Mouse (Mus musculus): ENCODE results near the gene Slc9a5. TPM values are rescaled to one million over a fixed set of nuclear protein-coding genes. Genes with fewer than 3 reads are reported as not detected.
A peak's percentile ranks its signal among the peaks of the same experiment; 100 is the strongest.

Slc9a5 gene
- polyA plus RNA-seq, 1 experiment = 51.7 TPM

DNA sequence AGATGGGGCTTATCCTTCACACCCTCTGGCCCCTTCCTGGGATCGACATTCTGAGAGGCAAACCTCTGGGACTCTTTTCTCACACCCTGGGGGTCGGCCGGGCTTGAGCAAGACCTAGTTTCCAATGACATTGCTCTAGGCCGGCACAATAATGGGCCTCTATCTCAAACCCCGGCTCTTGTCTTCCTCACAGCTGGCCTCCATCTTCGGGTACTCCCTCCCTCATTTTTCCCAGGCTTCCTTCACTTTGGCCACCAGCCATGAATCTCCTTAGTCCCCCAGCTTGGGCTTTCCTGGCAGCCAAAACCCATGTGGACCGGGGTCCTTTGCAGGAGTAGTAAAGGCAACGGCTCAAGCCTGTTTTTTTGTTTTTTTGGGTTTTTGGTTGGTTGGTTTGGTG, 7.2 kb upstream of the Slc9a5 start:
- DNase-seq = no peak
- TF ChIP-seq CTCF (IDR thresholded peaks at IDR 0.05; ENCODE audit: borderline replicate concordance, insufficient read depth, low read depth, low read length) (no peak), POLR2A (IDR thresholded peaks at IDR 0.05; ENCODE audit: borderline replicate concordance, insufficient read depth, low read length) (no peak)
- 20% methylated on average over 8 of the region's 8 CpGs for WGBS
- H3K4me1 ChIP-seq (ENCODE audit: control insufficient read depth, insufficient read depth, low read length) = no peaks in the 10 kb centered on the region
- H3K4me3 ChIP-seq (replicated peaks; ENCODE audit: insufficient read depth, low read depth, low read length) = no peak overlapping the region
- H3K27ac ChIP-seq (ENCODE audit: insufficient read depth, low read length) = no peak overlapping the region
- no peaks in the 10 kb centered on the region for H3K27me3 ChIP-seq (ENCODE audit: control insufficient read depth, insufficient read depth, low read length)

DNA sequence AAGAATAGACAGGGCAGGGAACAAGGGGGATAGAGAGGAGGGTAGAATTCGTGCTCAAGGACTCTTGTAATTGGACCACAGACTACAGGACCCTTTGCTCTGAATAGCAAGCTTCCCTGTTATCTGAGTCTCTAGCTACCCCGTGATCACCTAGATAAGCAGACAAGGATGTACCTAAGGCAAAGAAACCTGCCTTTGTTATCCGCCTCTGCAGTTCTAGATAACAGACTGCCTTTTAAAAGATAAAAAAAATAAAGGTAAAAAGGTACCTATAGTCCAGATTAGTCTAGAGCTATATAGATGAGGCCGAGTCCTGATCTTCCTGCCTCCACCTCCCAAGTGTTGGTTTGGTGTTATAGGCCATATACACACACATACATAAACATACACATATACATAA, 5.9 kb upstream of the Slc9a5 start:
- no peak for TF ChIP-seq CTCF (IDR thresholded peaks at IDR 0.05; ENCODE audit: borderline replicate concordance, insufficient read depth, low read depth, low read length)
- no peak for TF ChIP-seq POLR2A (IDR thresholded peaks at IDR 0.05; ENCODE audit: borderline replicate concordance, insufficient read depth, low read length)
- DNase-seq = no peak
- 85% methylated on average over 4 of the region's 4 CpGs for WGBS
- Histone ChIP-seq H3K27ac (ENCODE audit: insufficient read depth, low read length) (no peak overlapping the region), H3K4me3 (replicated peaks; ENCODE audit: insufficient read depth, low read depth, low read length) (no peak overlapping the region), H3K4me1 (ENCODE audit: control insufficient read depth, insufficient read depth, low read length) (no peaks in the 10 kb centered on the region), H3K27me3 (ENCODE audit: control insufficient read depth, insufficient read depth, low read length) (no peaks in the 10 kb centered on the region)

DNA sequence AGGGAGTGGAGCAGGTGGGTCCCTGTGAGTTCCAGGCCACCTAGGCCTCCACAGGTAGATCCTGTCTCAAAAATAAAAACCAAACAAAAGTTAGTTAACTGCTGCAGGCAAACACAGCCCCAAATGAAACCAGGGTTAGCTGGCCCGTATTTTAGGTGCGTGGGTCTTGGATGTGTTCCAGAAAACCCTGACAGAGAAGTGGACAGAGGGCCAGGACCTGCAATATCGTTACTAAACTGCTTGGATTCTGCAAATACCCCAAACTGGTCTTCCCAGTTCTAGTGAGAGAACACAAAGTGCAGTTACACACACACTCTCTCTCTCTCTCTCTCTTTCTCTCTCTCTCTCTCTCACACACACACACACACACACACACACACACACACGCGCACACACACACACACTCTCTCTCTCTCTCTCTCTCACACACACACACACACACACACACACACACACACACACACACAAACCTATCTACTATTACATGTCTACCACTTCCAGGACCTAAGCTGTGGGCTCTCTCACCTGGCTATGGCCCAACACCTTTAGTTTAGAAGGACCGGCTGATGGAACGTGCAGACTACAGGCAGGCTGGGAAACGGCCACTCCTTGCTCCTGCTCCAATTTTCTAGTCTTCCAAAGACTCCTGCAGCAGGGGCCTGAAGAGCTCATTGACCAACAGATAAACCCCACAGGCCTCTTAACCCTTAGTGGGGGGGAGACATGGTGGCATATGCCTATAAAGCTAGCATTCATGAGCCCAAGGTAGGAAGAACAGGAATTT, 4.7 kb upstream of the Slc9a5 start:
- H3K27me3 ChIP-seq (ENCODE audit: control insufficient read depth, insufficient read depth, low read length) = no peaks in the 10 kb centered on the region
- WGBS = 41% methylated on average over 8 of the region's 8 CpGs
- TF ChIP-seq POLR2A (IDR thresholded peaks at IDR 0.05; ENCODE audit: borderline replicate concordance, insufficient read depth, low read length) (no peak), CTCF (IDR thresholded peaks at IDR 0.05; ENCODE audit: borderline replicate concordance, insufficient read depth, low read depth, low read length) (no peak)

DNA sequence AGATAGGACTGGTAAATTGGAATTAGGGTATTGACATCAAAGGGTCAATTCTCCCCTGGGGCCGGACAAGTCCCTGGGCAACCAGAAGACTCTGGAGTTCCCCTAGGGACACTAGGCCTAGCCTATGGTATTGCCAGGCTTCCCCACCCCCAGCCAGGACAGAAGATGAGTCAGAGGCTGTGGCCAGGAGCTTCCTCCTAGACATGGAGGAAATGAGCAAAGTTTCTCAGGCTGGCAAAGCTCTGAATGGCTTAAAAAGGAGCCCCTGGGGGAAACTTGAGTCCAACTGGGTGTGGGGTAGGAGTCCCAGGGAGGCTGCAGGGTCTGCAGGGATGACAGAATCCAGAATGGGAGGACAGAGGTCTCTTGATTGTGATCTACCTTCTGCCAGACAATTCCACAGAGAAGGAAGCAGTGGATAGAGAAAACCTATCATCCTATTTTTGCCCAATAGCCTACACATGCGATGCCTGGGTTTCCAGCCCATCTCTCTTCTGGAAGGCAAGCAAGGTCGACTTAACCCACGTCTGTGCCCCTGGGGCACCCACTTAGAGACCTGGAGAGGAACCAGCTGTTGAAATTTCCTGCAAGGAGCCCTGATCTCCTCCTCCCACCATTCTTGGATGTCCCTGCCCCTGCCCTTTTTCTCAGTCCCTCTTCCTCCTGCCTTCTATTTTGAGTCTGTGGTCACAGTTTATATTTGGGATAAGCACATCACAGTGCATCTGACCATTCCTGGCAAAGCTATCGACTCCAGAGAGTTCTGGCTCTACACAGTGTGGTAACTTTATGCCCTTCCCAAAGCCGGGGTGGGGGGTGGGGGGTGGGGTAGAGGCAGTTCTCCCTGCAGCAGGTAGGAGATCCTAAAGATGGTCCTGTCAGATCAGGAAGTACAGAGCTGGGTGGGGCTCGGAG, 3.3 kb upstream of the Slc9a5 start:
- DNase-seq = no peak

More for the DNA sequence above, 4.7 kb upstream of the Slc9a5 start:
- H3K4me3 ChIP-seq (replicated peaks; ENCODE audit: insufficient read depth, low read depth, low read length) = no peak overlapping the region
- DNase-seq = no peak
- no peaks in the 10 kb centered on the region for H3K4me1 ChIP-seq (ENCODE audit: control insufficient read depth, insufficient read depth, low read length)
- H3K27ac ChIP-seq (ENCODE audit: insufficient read depth, low read length) = no peak overlapping the region

DNA sequence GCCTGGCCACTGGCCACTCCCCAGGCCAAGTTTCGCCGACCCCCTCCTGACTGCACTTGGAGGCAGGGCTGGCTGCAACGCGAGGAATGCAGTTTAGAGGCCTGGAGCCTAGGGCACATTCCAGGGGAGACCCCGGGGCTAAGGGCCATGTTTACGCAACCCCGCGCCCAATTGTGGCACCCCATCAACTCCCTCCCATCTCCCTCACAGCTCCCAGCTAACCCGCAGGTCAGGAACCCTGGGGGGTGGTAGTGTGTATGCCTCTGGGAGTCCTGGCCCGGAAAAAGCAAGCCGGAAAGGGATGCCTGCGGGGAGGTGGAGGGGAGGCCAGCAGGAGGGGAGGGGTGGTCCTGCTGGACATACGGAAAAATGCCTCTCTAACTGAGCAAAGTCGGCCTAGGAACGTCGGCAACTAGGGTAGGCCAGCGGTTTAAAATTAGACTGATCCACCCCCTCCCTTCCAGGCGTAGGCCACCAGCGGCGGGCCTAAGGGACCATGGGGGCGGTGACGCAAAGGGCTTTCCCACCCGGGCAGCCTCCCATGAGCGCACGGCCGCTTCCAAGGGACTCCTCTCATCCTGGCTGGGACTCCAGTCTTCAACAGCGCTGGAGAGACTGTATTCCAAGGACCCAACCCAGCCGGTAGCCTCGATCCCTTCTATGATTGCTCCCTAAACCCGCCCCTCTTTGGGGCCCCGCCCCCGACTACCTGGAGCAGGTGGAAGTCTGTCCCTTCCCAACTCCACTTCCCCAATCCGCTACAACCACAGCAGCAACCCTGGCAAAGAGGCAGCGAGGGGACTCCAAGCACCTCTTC, 1.8 kb upstream of the Slc9a5 start:
- DNase-seq = peak in 1 of 2 experiments; percentile 43
- no peak for TF ChIP-seq POLR2A (IDR thresholded peaks at IDR 0.05; ENCODE audit: borderline replicate concordance, insufficient read depth, low read length)
- no peak for TF ChIP-seq CTCF (IDR thresholded peaks at IDR 0.05; ENCODE audit: borderline replicate concordance, insufficient read depth, low read depth, low read length)
- Histone ChIP-seq H3K27me3 (ENCODE audit: control insufficient read depth, insufficient read depth, low read length) (no peaks in the 10 kb centered on the region), H3K4me3 (replicated peaks; ENCODE audit: insufficient read depth, low read depth, low read length) (peak overlapping the region; percentile 82), H3K4me1 (ENCODE audit: control insufficient read depth, insufficient read depth, low read length) (no peaks in the 10 kb centered on the region), H3K27ac (ENCODE audit: insufficient read depth, low read length) (no peak overlapping the region)
- 15% methylated on average over 34 of the region's 34 CpGs for WGBS

More for the DNA sequence above, 3.3 kb upstream of the Slc9a5 start:
- 64% methylated on average over 7 of the region's 7 CpGs for WGBS
- TF ChIP-seq POLR2A (IDR thresholded peaks at IDR 0.05; ENCODE audit: borderline replicate concordance, insufficient read depth, low read length) (no peak), CTCF (IDR thresholded peaks at IDR 0.05; ENCODE audit: borderline replicate concordance, insufficient read depth, low read depth, low read length) (no peak)
- Histone ChIP-seq H3K4me1 (ENCODE audit: control insufficient read depth, insufficient read depth, low read length) (no peaks in the 10 kb centered on the region), H3K27ac (ENCODE audit: insufficient read depth, low read length) (no peak overlapping the region), H3K27me3 (ENCODE audit: control insufficient read depth, insufficient read depth, low read length) (no peaks in the 10 kb centered on the region), H3K4me3 (replicated peaks; ENCODE audit: insufficient read depth, low read depth, low read length) (no peak overlapping the region)

DNA sequence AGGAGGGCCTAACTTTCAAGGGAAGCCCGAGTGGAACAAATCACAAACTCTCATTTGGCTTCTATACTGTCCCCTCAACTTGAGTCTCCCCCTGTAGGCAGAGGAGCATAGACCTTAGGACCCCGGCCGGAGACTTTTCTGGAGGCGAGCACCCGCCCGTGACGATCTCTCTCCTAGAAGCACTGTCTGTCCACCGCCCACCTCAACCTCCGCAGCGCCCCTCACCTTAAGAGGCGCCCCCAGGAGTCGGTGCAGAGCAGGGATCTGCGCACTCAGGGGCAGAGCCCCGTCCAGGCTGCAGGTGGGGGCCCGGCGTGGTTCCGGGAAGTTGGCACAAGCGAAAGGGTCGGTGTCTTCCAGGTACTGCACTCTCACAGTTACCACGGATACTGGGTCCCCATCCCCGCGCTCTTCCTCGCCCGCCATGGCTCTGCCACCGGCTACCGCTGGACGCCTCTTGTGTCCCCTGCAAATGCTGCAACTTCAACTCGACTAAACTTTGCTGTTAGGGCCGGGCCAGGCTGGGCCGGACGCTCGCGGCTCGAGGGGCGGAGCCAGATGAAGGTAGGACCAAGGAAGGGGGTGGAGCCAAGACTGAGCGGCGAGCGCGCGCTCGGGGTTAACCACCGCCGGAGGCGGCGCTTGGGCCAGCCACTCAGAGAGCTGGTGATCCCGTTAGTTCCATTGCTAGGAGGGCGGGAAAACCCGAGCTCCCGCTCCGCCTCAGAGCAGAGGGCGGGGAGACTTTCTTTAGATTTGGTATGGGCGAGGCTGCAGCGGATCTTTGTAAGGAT, 1.0 kb upstream of the Slc9a5 start, which contains the start of gene Fhod1:
Gene Fhod1, minus strand, starts transcription at position 526 of the 794 bp plus-strand sequence.
- Histone ChIP-seq H3K27ac (ENCODE audit: insufficient read depth, low read length) (peak within 1 kb of the TSS; percentile 62), H3K4me3 (replicated peaks; ENCODE audit: insufficient read depth, low read depth, low read length) (peak within 1 kb of the TSS; percentile 82), H3K4me1 (ENCODE audit: control insufficient read depth, insufficient read depth, low read length) (no peaks in the 10 kb centered on the region), H3K27me3 (ENCODE audit: control insufficient read depth, insufficient read depth, low read length) (no peaks in the 10 kb centered on the region)
- TF ChIP-seq CTCF (IDR thresholded peaks at IDR 0.05; ENCODE audit: borderline replicate concordance, insufficient read depth, low read depth, low read length) (no peak), POLR2A (IDR thresholded peaks at IDR 0.05; ENCODE audit: borderline replicate concordance, insufficient read depth, low read length) (no peak; the same call in 1 of the 2 replicates)
- WGBS = 1% methylated on average over 53 of the region's 53 CpGs
- DNase-seq = peak; percentile 91 to 95
